Mouse (Mus musculus) embryonic fibroblast, embryonic 13.5 days (primary cell): Measurements from ENCODE around the gene Arid1b. TPM values are rescaled to one million over a fixed set of nuclear protein-coding genes. Genes with fewer than 3 reads are reported as not detected.

ENCODE experiments used
- H3K27ac ChIP-seq: 2 replicates; pipeline ENCODE4 v1.5.1; 2012; ENCODE audit warnings: low read length, control low read depth, inconsistent platforms; ENCODE audit not compliant: insufficient read depth
- H3K4me1 ChIP-seq: 2 replicates; pipeline ENCODE4 v1.6.1; 2011; ENCODE audit warnings: low read length; ENCODE audit not compliant: control insufficient read depth, insufficient read depth
- H3K4me3 ChIP-seq: 2 replicates; pipeline ENCODE4 v1.5.1; 2011; ENCODE audit warnings: mild to moderate bottlenecking, control low read depth, low read length; ENCODE audit not compliant: insufficient read depth
- CTCF ChIP-seq: IDR thresholded peaks from 2 replicates; pipeline ENCODE4 v1.5.1; 2011; ENCODE audit warnings: mild to moderate bottlenecking, control low read depth, low read length, moderate library complexity, borderline replicate concordance; ENCODE audit not compliant: insufficient read depth
- POLR2A ChIP-seq: IDR thresholded peaks from 2 replicates; pipeline ENCODE4 v1.6.1; 2011; ENCODE audit warnings: low read depth, mild to moderate bottlenecking, control low read depth, low read length, moderate library complexity
- polyA plus RNA-seq: library from polyadenylated mRNA; stranded (reverse); fragments of >200 nt; gene quantifications from 2 replicates; pipeline ENCODE4 v1.2.4, GENCODE M21; 2011; ENCODE audit warnings: low read depth; ENCODE audit not compliant: missing spikeins, insufficient read length

Gene Arid1b
- polyA plus RNA-seq, 1 experiment: 21.7 TPM

GRCm38 (mm10) chr17:5352901-5353300 is 358.8 kb downstream of the Arid1b start:
- Histone ChIP-seq H3K27ac (no peak overlapping the region), H3K4me1 (no peaks in the 10 kb centered on the region), H3K4me3 (no peak overlapping the region)
- TF ChIP-seq CTCF (no peak), POLR2A (no peak)

- no peak for TF ChIP-seq CTCF
- no peak for TF ChIP-seq POLR2A
- no peaks in the 10 kb centered on the region for H3K4me1 ChIP-seq
- H3K27ac ChIP-seq: no peak overlapping the region
- no peak overlapping the region for H3K4me3 ChIP-seq
These were observed 366.6 kb downstream of the Arid1b start for GRCm38 (mm10) chr17:5360759-5361158.

- Histone ChIP-seq H3K4me3 (no peak overlapping the region), H3K4me1 (no peaks in the 10 kb centered on the region), H3K27ac (no peak overlapping the region)
- TF ChIP-seq CTCF (no peak), POLR2A (no peak)
These were observed 371.9 kb downstream of the Arid1b start for GRCm38 (mm10) chr17:5365992-5366398.

DNA sequence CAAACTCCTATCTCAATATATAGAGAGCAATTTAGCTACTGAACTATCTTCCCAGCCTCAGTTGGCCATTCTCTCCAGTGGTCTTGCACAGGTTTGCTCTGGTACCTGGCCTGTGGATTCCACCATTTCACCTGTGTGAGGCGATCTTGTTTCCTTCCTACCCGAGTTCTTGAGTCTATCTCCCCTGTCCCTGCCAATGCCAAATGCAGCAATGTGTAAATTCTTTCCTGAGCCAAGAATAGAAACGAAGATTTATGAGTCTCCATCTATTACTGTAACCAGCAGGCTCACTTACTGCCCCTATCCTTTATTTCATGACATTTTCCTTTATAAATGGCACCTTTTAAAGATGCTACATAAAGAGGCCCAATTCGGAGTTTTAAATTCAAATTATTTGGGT is 376.9 kb downstream of the Arid1b start:
- Histone ChIP-seq H3K4me3 (no peak overlapping the region), H3K4me1 (no peaks in the 10 kb centered on the region), H3K27ac (no peak overlapping the region)
- TF ChIP-seq CTCF (no peak), POLR2A (no peak)

GRCm38 (mm10) chr17:5371521-5371920 is 377.4 kb downstream of the Arid1b start:
- H3K4me1 ChIP-seq: no peaks in the 10 kb centered on the region
- no peak overlapping the region for H3K4me3 ChIP-seq
- no peak overlapping the region for H3K27ac ChIP-seq
- no peak for TF ChIP-seq CTCF
- TF ChIP-seq POLR2A: no peak

GRCm38 (mm10) chr17:5372951-5373350 is 378.8 kb downstream of the Arid1b start:
- no peak for TF ChIP-seq CTCF
- TF ChIP-seq POLR2A: no peak
- H3K4me1 ChIP-seq: peaks cover under 1% of the 10 kb centered on the region; the same call in 1 of the 2 replicates
- no peak overlapping the region for H3K27ac ChIP-seq
- H3K4me3 ChIP-seq: no peak overlapping the region

DNA sequence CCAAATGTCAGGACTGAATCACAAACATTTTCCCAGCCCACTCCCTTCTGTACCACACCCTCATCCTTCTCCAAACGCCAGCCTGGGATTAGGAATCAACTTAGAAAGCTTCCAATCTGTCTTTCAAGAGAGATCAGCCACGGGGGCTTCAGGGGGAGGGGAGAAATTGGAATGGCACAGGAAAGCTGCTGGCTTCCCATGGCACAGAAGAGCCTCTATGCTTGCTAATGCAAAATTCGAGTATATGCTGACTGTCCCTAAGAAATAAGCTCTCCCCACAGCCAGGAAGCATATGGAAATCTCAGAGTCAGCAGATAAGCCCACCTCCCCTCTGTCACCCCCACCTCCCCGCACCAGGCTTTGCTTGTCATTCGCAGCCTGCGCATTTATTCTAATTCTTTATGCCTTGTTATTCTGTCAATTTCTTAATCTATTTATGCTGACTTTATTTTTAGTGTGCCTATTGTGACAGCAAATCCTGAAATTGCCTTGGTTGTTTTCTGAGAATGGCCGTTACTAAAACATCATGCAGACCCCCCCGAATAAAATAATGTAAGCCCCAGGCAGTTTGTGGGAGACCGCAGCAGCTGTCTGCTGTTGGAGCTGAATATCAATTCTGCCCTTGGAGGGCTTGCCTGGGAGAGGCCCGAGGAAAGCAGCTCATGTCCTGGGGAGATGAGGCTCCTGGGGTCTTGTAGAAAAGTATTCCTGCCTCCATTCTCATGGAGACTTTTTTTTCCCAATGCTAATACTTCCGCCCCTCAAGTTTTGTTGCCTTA is 383.2 kb downstream of the Arid1b start:
- no peak overlapping the region for H3K27ac ChIP-seq
- TF ChIP-seq POLR2A (no peak), CTCF (no peak)
- peaks cover 2% of the 10 kb centered on the region; the same call in 1 of the 2 replicates for H3K4me1 ChIP-seq
- no peak overlapping the region for H3K4me3 ChIP-seq

GRCm38 (mm10) chr17:5377930-5378310 is 383.8 kb downstream of the Arid1b start:
- Histone ChIP-seq H3K4me3 (no peak overlapping the region), H3K4me1 (peaks cover 2% of the 10 kb centered on the region; the same call in 1 of the 2 replicates), H3K27ac (no peak overlapping the region)
- TF ChIP-seq POLR2A (no peak), CTCF (no peak)

GRCm38 (mm10) chr17:5385694-5386093 is 391.6 kb downstream of the Arid1b start:
- Histone ChIP-seq H3K27ac (no peak overlapping the region), H3K4me3 (no peak overlapping the region), H3K4me1 (no peaks in the 10 kb centered on the region)
- TF ChIP-seq POLR2A (no peak), CTCF (no peak)

DNA sequence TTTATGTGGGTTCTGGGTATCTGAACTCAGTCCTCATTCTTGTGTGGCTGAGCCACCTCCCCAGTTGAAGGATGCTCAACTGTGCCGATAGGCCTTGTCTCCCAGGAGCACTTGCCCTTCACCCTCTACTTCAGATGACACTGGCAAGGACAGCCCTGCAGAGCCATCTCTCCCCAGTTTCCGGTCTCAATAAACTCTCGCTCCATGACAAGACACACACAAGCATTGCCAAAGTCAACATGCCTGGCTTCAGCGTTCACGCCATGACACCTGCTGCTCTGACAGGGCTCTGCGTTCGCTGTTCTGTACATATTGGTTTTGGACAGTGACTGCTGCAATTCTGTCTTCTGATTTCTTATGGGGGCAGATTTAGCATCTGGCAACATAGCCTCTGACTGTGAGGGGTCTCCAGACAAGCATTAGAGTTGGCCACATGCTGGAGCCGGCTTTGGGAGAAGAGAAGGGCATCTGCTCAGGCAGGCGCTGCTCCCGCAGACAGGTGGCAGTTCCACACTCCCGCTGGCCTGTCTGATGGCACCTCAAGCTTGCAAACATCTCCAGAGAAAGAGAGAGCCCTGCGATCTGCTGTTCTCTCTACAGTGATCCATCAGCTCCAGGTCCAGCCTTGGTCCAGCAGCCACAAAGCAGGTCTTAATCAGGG is 392.9 kb downstream of the Arid1b start:
- no peak for TF ChIP-seq CTCF
- no peak for TF ChIP-seq POLR2A
- no peak overlapping the region for H3K27ac ChIP-seq
- no peak overlapping the region for H3K4me3 ChIP-seq
- H3K4me1 ChIP-seq: no peaks in the 10 kb centered on the region
